Mouse (Mus musculus) testis, postnatal 14 days (tissue): ENCODE data around the gene Wwc2.

Experiments
- DNase-seq: peaks from one replicate; pipeline ENCODE4 v3.0.0; 2021; ENCODE audit warnings: low spot score

The Wwc2 gene

DNA sequence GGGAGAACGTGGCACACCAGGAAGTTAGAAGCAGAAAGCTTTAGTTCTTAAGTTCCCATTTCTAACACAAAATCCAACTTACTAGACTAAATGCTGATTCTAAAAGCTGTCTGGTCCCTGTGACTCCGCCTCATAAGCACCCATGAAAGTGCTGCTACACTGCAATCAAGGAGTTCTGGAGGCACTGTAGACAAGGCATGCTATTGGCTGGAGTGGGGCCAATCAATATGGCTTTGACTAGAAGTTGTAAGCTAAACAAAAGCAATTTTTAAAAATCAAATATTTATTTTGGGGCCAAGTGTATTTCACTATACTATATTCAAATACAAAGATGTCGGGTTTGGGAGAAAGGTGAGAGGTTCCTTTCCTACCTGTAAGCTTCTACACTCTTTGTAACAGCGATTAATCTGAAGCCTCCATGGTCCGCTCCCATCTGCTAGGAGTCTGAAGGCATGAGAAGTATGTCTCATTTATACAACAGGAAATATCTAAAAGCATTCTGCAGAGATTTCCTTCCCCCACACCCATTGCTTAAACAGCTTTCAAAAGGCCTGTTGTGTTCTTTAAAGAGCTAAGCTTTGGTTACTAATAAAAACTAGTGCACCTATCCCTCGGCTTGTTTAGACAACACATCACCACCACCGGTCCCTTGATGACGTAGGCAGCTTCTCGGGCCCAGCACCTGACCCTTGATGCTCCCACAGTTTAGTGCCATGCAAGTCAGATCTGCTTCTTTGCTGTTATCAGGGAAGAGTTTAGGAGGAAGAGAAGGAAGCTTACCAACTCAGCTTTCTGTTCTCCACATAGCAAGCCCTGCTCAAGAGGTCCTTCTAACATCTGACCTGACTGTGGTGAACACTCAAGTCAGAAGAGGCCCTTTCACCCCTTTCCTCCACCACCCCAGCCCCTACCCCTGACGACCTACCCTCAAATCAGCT is 50.5 kb downstream of the Wwc2 start:
- DNase-seq, result no peak

DNA sequence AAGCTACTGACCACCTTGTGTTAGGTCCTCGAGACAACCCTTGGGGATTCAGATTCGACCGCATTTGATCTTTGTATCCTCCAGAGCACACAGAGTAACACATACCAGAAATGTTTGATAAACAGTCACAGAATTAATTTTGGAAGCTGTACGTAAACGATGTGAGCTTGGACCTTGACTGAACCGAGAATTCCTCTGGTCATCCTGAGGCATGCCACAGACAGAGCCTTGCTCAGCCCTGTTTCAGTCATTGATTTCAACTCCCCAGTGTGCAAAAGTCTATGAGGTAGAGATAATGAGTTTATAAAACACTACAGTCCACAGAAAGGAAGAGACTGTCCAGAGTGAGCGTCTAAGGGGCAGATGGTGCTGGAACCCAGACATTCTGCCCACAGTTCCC is 51.5 kb downstream of the Wwc2 start:
- DNase-seq, result no peak

DNA sequence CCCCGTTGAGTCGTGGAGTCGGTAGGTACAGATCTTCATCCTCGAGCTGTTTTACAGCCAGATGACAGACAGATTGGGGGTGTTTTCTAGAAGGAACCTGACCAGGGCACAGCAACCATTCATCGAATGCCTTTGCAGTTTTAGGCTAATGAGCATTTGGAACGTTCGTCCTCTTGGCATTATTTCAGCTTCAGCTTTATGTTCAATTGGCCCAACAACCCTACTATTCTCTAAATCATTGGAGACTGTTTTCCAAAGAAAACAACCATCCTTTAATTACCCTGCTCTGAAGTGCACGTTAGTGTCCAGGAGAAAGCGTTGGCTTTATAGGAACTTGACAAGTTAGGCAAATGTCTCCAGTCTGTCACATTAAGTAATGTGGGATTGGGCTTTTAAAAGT is 54.3 kb downstream of the Wwc2 start:
- no peak for DNase-seq

DNA sequence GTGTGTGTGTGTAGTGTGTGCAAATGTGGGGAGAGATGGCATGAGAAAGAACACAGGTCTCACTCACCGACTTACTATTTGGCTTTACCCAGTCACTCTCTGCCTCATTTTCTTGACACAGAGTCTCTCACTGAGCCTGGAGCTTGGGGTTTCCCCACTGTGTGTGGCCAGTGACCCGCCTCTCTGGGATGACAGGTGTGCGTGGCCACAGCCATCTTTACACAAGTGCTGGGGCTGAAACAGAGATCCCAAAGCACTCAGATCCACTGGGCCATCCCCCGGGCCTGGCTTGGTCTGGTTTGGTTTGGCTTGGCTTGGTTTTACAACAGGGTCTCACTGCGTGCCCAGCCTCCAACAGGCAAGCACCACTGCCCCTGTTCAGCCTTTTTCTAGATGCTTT is 55.3 kb downstream of the Wwc2 start:
- no peak for DNase-seq

DNA sequence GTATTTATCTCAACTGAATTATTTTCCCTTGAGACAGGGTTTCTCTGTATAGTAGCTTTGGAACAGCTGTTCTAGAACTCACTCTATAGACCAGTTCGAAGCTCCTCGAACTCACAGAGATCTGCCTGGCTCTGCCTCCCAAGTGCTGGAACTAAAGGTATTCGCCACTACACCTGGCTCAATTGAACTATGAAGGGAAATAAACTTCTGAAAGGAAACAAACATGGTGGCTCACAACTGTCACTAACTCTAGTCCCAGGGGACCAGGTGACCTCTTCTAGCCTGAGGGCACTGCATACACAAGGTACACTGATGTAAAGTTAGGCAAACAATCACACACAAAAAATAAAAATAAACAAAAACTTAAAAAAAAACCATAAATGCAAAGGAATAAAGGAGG is 57.6 kb downstream of the Wwc2 start:
- no peak for DNase-seq

- no peak for DNase-seq
These were observed 58.5 kb downstream of the Wwc2 start for GRCm38 (mm10) chr8:47932028-47932790.

GRCm38 (mm10) chr8:47931371-47931770 is 59.4 kb downstream of the Wwc2 start:
- no peak for DNase-seq

GRCm38 (mm10) chr8:47929615-47930014 is 61.1 kb downstream of the Wwc2 start:
- DNase-seq, result no peak

DNA sequence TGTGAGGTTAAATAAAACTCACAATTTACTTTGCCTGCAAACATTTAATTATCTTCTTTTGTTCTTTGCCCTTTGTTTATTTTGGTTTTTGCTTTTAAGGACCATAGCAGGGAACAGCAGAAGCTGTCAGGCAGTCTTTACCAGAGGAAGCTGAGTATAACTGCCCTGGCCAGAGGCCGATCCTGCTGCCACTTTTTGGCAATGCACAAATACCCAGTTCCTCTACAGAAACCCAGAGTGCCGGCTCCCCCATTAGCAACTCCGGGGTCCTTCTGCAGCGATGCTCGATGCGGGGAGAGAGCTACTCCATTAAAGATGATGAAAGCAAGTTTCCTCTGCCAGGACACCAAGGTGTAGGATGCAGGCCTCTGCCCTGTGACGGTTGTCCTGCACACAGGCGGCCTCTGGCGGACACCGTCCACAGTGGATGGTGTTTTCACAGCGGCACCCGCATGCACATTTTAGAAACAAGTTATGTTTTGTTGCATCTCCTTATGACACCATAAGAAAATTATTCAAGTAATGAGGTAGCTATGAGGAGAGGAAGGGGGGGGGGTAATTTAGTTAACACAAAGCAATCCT is 62.0 kb downstream of the Wwc2 start:
- no peak for DNase-seq

DNA sequence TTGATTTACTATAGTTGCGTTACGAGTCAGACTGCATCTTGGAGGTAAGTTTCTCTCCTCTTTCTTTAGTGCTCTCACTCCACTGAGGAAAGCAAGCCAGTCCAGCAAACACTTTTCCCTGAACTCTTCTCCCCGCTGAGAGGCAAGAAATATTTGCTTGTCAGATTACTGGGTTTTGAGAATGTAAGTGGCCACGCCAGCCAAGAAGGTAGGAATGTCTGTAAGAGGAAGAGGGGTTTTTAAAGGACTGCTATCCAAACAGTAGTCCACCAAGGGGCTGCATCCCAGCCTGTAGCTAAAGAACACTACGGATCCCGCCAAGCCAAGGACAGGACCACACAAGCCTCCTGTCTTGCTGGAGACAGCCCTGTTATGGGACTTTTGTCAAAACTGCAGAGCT is 65.8 kb downstream of the Wwc2 start:
- no peak for DNase-seq

GRCm38 (mm10) chr8:47922816-47923215 is 67.9 kb downstream of the Wwc2 start:
- DNase-seq, result no peak

- no peak for DNase-seq
These were observed 68.7 kb downstream of the Wwc2 start for GRCm38 (mm10) chr8:47922011-47922410.

DNA sequence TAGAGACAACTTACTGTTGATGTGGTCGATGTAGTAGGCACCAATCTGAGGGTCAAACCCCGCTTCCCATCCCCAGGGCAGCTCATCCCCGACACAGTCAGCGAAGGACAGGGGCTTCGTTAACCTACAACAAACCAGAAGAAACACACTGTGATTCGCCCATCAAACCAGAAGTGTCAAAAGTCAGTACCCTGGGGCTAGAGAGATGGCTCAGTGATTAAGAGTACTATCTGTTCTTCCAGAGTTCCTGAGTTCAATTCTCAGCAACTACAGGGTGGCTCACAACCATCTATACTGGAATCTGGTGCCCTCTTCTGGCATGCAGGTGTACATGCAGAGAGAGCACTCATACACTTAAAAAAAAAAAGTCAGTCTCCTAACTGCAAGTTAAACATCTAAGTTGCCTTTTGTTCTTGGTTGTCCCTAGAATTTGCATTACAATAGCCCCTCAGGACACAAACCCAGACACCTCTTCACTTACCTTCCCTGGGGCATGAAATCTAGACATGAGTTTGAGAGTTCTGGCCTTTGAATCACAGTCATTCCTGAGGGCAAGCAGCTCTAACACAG is 70.1 kb downstream of the Wwc2 start:
- no peak for DNase-seq

DNA sequence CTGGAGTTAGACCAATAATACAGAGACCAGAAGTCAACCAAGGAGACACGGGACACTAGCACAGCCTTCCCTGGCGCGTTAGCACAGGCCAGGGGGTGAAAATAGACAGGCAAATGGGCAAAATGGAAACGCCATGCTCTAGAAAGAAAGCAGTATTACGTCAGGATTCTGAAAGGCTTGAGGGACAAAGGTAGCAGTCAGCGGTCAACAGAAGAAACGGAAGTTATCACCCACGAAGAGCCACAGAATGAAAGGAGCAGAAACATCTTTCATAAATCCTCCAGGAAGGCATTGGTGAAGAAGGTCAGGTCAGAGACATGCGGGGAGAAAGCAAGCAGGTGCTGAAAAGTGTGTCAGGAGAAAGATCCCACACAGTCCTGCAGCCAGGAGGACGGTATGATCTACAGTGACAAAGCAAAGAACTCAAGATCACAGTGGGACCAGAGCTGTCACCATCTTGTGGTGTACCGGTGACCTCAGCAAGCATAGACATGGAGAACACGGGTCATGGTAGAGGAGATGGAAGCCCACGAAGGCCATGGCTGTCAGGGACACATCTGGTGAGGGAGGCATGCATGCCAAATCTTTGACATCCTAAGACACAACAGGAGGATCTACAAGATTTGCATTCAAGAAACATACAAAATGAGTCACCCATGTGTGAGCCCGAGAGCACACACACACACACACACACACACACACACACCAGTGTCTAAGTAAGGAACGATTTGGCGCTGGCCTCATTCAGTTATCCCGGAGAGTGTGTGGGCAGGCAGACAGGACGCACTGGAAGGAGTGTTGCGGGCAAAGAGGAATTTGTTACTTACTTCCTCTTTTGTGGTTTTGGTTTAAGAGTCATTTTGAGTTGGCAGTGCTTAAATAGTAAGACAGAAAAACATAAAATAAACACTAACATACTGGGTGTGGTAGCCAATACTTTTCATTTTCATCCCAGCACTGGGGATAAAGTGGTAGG is 73.4 kb downstream of the Wwc2 start:
- no peak for DNase-seq

GRCm38 (mm10) chr8:47915521-47915920 is 75.2 kb downstream of the Wwc2 start:
- DNase-seq, result no peak

GRCm38 (mm10) chr8:47914946-47915345 is 75.8 kb downstream of the Wwc2 start:
- DNase-seq, result no peak

- no peak for DNase-seq
These were observed 76.6 kb downstream of the Wwc2 start for GRCm38 (mm10) chr8:47914161-47914560.

GRCm38 (mm10) chr8:47913621-47914020 is 77.1 kb downstream of the Wwc2 start:
- DNase-seq, result no peak

DNA sequence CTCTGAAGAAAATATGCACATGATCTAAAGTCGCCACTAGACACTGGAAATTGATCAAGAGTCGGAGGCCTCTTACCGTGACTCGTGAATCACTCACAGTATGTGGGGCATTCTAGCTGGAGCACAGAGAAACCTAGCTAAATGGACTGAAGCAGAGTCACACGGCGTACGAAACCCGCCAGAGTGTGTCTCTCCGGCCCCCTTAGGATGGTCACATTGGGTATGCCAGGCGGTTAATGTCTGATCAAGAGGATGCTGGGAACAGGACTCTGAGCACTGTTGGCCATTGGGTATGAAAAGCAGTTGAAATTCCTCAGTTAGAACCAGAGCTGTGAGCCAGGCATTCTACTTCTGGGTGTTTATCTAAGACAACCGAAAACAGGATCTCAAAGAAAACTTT is 81.0 kb downstream of the Wwc2 start:
- no peak for DNase-seq

DNA sequence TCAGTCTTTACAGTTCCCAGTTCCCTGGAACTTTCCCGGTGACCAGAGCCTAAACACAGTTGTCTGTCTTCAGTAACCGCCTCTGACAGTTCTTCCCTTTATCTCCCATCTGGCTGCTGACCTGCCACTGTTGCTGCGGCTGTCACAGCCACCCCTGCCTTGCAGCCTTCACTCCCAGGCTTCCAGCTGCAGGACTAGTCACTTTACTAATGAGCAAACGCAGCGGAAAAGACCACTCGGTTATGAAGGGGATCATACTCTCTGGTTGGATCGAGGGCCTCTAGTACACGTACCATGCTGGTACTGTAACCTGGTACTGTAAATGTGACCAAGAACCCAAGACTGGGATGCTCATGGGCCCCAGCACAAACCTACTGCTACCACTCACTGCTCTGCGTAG is 83.7 kb downstream of the Wwc2 start:
- no peak for DNase-seq

DNA sequence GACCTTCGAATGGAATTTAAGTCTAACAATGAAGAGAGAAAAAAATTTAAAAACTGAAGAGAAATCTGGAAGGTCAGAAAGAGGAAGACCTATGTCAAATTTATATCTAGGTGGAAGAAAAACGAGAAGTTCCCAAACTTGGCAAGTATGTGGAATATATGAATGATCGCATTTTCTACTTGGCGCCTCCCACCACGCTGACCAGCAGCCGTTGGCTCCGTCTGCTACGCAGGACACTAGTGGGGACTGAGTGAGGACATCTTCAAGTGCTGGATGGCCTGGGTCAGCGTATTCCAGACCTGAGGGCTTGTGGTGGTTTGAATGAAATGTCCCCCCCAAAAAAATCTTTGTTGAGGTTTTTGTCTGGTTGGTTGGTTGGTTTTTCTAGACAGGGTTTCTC is 84.6 kb downstream of the Wwc2 start:
- DNase-seq, result no peak
